Mouse (Mus musculus) kidney, adult 2 months (tissue): ENCODE data around the gene Klhl2. TPM values are rescaled to one million over a fixed set of nuclear protein-coding genes. Genes with fewer than 3 reads are reported as not detected.

ENCODE experiments used
- DNase-seq: peaks from one replicate; pipeline ENCODE4 v3.0.0; 2021
- H3K27ac ChIP-seq: fragments of 200-500 bp; 2 replicates; pipeline ENCODE4 v1.5.1; 2012; ENCODE audit warnings: low read depth, low read length, control low read depth, inconsistent platforms; ENCODE audit not compliant: insufficient read depth
- H3K27me3 ChIP-seq: fragments of 200-500 bp; replicated peaks from 2 replicates; pipeline ENCODE4 v1.6.1; 2012; ENCODE audit warnings: mild to moderate bottlenecking, moderate library complexity, low read length, inconsistent platforms; ENCODE audit not compliant: control insufficient read depth, insufficient read depth
- H3K36me3 ChIP-seq: fragments of 200-500 bp; 2 replicates; pipeline ENCODE4 v1.6.1; 2012; ENCODE audit warnings: mild to moderate bottlenecking, moderate library complexity, low read length, inconsistent platforms; ENCODE audit not compliant: control insufficient read depth, insufficient read depth
- H3K4me1 ChIP-seq: fragments of 200-500 bp; 2 replicates; pipeline ENCODE4 v1.6.1; 2011; ENCODE audit warnings: low read length; ENCODE audit not compliant: control insufficient read depth, insufficient read depth
- H3K4me3 ChIP-seq: fragments of 200-500 bp; 2 replicates; pipeline ENCODE4 v1.5.1; 2011; ENCODE audit warnings: mild to moderate bottlenecking, low read depth, low read length, control low read depth; ENCODE audit not compliant: insufficient read depth
- CTCF ChIP-seq: fragments of 200-500 bp; conservative IDR thresholded peaks from 2 replicates; pipeline ENCODE4 v1.5.1; 2011; ENCODE audit warnings: low read depth, mild to moderate bottlenecking, control low read depth, low read length, moderate library complexity, mixed read lengths; ENCODE audit not compliant: insufficient read depth, insufficient read length
- POLR2A ChIP-seq: fragments of 200-500 bp; IDR thresholded peaks from one replicate; pipeline ENCODE4 v1.6.1; 2011; ENCODE audit warnings: low read depth, low read length, control low read depth
- WGBS: fragments of 180-500 bp; shearing (Covaris S2); methylation state at CpG from one replicate; pipeline ENCODE4 v1.1.7; 2018; 5-methylcytosine and 5-hydroxymethylcytosine counted together
- polyA plus RNA-seq: library from polyadenylated mRNA; depleted of rRNA; stranded (reverse); fragments of >200 nt; gene quantifications from 2 replicates; pipeline ENCODE4 v1.2.3, GENCODE M21; 2012

The Klhl2 gene
- polyA plus RNA-seq, 1 experiment = 15.6 TPM

DNA sequence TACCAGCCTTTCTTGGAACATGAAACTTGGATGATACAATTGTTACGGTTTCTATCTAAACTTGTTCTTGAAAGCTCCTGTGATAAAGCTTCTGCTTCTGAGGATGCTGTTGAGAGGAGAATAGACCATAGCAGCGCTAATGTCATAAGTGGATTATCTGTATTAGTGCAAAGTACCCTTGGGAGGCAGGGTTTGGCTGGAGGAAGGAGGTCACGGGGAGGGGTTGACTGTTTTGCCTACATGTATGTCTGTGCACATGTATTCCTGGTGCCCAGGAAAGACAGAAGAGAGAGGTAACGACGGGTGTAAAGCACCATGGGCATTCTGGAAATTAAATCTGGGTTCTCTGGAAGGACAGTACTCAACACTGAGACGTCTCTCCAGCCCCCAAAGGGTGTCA, 75.7 kb downstream of the Klhl2 start:
- no peaks in the 10 kb centered on the region for H3K4me1 ChIP-seq
- DNase-seq = no peak
- H3K27me3 ChIP-seq = no peaks in the 10 kb centered on the region
- WGBS = 97% methylated on average over 6 of the region's 6 CpGs
- H3K27ac ChIP-seq = no peak overlapping the region
- no peaks in the 10 kb centered on the region for H3K36me3 ChIP-seq
- H3K4me3 ChIP-seq = no peak overlapping the region
- TF ChIP-seq POLR2A (no peak), CTCF (no peak)

DNA sequence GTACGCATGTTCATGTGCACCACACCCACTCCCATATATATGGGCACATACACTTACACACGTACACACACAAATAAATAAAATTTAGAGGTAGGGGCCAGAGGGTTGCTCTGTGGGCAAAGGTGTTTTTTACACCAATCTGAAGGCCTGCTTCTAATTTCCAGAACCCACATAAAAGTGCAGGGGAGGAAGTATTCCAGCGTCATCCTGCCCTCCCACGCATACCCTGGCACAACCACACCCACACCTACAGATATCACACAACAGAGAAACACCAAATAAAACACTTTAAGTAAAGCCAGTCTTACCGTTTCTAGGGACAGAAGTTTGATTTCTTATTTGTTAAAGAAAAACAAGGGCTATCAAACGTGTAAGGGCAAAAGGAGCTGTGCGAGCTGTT, 79.0 kb downstream of the Klhl2 start:
- TF ChIP-seq POLR2A = no peak
- no peaks in the 10 kb centered on the region for H3K36me3 ChIP-seq
- WGBS = 70% methylated on average over 7 of the region's 7 CpGs
- no peaks in the 10 kb centered on the region for H3K27me3 ChIP-seq
- DNase-seq = no peak
- no peaks in the 10 kb centered on the region for H3K4me1 ChIP-seq
- H3K27ac ChIP-seq = no peak overlapping the region
- H3K4me3 ChIP-seq = no peak overlapping the region

DNA sequence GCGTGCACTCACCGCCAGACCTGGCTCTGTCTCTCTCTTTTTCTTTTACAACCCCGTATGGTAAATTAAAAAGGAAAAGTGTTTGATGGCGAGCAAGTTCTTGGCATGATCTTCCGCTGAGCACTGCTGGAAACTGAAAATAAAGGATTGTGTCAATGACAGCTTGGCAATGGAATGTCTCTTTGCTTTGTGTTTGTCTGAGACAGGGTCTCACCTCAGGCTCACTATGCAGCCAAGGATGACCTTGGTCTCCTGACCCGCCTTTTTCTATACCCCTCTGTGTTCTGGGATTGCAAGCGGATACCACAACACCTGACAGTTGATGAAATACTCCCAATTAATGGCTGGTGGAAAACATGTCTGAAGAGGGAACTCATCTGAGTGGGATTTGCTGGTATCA, 80.2 kb downstream of the Klhl2 start:
- no peak for TF ChIP-seq CTCF
- TF ChIP-seq POLR2A = no peak
- Histone ChIP-seq H3K27ac (no peak overlapping the region), H3K4me3 (no peak overlapping the region), H3K27me3 (no peaks in the 10 kb centered on the region), H3K4me1 (no peaks in the 10 kb centered on the region), H3K36me3 (no peaks in the 10 kb centered on the region)
- WGBS = 81% methylated on average over 7 of the region's 7 CpGs
- DNase-seq = no peak

DNA sequence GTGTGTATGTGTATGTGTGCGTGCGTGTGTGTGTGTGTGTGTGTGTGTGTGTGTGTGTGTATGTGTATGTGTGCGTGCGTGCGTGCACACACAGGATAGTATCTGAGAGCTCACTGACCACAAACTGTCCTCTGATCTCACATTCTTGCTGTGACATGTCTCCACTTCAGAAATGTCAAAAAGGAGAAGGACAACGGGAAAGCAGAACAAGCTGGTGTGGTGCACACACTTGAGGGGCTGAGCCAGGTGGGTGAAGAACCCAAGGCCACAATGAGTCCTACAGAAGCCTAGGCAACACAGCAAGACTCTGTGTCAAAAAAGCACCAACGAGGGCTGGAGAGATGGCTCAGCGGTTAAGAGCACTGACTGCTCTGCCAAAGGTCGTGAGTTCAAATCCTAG, 81.2 kb downstream of the Klhl2 start:
- no peak for DNase-seq
- H3K36me3 ChIP-seq = no peaks in the 10 kb centered on the region
- 88% methylated on average over 9 of the region's 9 CpGs for WGBS
- no peak overlapping the region for H3K4me3 ChIP-seq
- no peak overlapping the region for H3K27ac ChIP-seq
- no peaks in the 10 kb centered on the region for H3K4me1 ChIP-seq
- no peak for TF ChIP-seq CTCF
- no peak for TF ChIP-seq POLR2A
- H3K27me3 ChIP-seq = no peaks in the 10 kb centered on the region

DNA sequence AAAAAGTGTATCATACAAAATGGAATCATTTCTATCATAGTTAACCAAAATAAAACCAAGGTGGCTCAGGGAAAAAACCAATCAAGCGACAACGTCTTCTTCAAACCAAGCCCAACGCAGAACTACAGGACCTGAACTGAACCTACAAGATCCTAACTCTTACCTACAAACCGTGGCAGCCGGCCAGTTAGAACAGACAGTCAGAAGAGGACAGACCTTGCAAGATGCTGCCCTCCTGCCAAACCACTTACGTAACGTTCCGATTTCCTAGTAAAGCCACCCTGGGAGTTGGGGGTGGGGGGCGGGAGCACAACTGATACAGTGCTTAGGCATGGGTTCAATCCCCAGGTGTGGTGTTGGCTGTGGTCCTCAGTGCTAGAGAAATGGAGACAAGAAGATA, 82.8 kb downstream of the Klhl2 start:
- Histone ChIP-seq H3K27me3 (no peaks in the 10 kb centered on the region), H3K36me3 (no peaks in the 10 kb centered on the region), H3K4me1 (no peaks in the 10 kb centered on the region), H3K27ac (no peak overlapping the region), H3K4me3 (no peak overlapping the region)
- peak; percentile 78 for DNase-seq
- 84% methylated on average over 9 of the region's 9 CpGs for WGBS
- TF ChIP-seq CTCF (no peak), POLR2A (no peak)

DNA sequence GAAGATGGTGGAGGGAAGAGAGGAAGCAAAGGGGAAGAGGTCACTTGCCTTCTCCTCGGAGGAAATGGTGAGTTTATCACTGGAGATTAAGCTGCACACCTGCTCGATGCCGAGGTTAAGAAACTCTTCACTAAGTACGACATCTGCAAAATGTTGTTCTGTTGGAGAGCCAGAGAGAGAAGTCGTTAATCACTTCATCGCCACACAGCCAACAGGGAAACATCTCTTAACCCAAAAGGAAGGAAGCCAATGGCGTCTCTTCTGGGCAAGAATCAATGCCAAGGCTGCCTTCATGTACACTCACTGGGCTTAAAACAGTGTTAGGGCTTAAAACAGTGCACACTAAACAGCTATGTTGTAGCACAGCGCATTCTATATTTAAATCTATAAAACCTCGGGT, 85.7 kb downstream of the Klhl2 start:
- Histone ChIP-seq H3K27me3 (no peaks in the 10 kb centered on the region), H3K36me3 (no peaks in the 10 kb centered on the region), H3K4me3 (no peak overlapping the region), H3K4me1 (no peaks in the 10 kb centered on the region), H3K27ac (no peak overlapping the region)
- no peak for TF ChIP-seq CTCF
- no peak for TF ChIP-seq POLR2A
- WGBS = 60% methylated on average over 9 of the region's 9 CpGs
- DNase-seq = peak; percentile 21

DNA sequence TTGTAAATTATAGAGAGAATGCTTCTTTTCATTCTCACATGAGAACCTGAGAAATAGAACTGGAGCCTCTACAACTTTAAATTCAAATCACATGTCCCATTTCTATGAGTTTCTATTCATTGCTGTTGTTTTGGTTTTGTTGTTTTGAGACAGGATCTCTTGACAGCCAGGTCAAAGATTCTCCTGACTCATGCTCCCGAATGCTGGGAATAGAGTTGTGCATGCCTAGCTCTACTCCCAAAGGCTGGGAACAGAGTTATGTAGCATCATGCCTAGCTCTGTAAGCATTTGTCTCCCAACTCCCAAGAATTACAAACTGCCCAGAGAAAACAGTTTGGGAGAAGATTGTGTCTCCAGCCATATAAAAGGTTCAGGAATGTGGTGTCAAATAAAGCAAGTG, 87.1 kb downstream of the Klhl2 start:
- DNase-seq = no peak
- TF ChIP-seq CTCF (no peak), POLR2A (no peak)
- Histone ChIP-seq H3K36me3 (no peaks in the 10 kb centered on the region), H3K4me3 (no peak overlapping the region), H3K4me1 (no peaks in the 10 kb centered on the region), H3K27ac (no peak overlapping the region), H3K27me3 (no peaks in the 10 kb centered on the region)
- 59% methylated on average over 1 of the region's 1 CpGs for WGBS

DNA sequence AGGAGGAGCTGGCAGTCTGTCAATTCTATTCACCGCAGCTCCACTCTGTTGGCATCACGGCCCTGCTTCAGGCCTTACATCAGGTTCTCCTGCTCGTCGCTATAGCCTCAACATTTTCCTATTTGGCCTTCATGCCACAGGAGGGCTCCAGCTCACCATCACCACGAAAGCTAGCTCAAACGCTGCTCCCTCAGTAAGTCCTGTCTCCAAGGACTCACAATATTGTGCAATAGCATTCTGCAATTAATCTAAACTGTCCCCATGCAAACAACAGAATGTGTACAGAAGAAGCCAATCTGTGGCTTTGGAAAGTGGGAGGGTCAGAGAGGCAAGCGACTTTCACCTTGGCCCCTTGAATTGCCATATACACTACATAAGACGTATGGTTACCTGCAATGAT, 88.4 kb downstream of the Klhl2 start:
- Histone ChIP-seq H3K4me1 (no peaks in the 10 kb centered on the region), H3K4me3 (no peak overlapping the region), H3K27me3 (no peaks in the 10 kb centered on the region), H3K27ac (no peak overlapping the region), H3K36me3 (no peaks in the 10 kb centered on the region)
- TF ChIP-seq CTCF = peak; percentile 69
- TF ChIP-seq POLR2A = no peak
- peak; percentile 21 for DNase-seq
- WGBS = 70% methylated on average over 8 of the region's 8 CpGs
